ENCODE assay signal across 8 mouse cellular contexts in genomic region chr9:37613911-37614280, GRCm38 (mm10). TPM values are rescaled to one million over a fixed set of nuclear protein-coding genes. Genes with fewer than 3 reads are reported as not detected.
DNase-seq lines count a peak whose midpoint lies in the region; ATAC-seq and TF ChIP-seq lines count a peak whose summit lies in the region.

No protein-coding gene starts in this region.

- peak overlapping the region; percentile 58 for H3K4me3 ChIP-seq in lung, embryonic 14.5 days (ENCODE audit: low read depth, low read length)
- peak overlapping the region; percentile 71 for H3K4me3 ChIP-seq in embryonic facial prominence, embryonic 15.5 days (replicated peaks)
- H3K4me3 ChIP-seq in intestine, embryonic 16.5 days (ENCODE audit: low read length): peak overlapping the region; percentile 67
- H3K4me3 ChIP-seq in neural tube, embryonic 13.5 days: peak overlapping the region; percentile 61

- H3K4me1 ChIP-seq in lung, embryonic 14.5 days (ENCODE audit: insufficient read depth): no peaks in the 10 kb centered on the region
- H3K4me1 ChIP-seq in embryonic facial prominence, embryonic 15.5 days: peaks cover 4% of the 10 kb centered on the region
- H3K4me1 ChIP-seq in intestine, embryonic 16.5 days (ENCODE audit: control insufficient read depth, insufficient read depth, low read length): peaks cover 4% of the 10 kb centered on the region; the same call in 1 of the 2 replicates
- peaks cover 17% of the 10 kb centered on the region for H3K4me1 ChIP-seq in neural tube, embryonic 13.5 days (replicated peaks)

- no peaks in the 10 kb centered on the region for H3K36me3 ChIP-seq in lung, embryonic 14.5 days (ENCODE audit: insufficient read depth)
- no peaks in the 10 kb centered on the region for H3K36me3 ChIP-seq in embryonic facial prominence, embryonic 15.5 days
- H3K36me3 ChIP-seq in intestine, embryonic 16.5 days (ENCODE audit: control insufficient read depth, insufficient read depth, low read length): no peaks in the 10 kb centered on the region
- no peaks in the 10 kb centered on the region for H3K36me3 ChIP-seq in neural tube, embryonic 13.5 days

- peak overlapping the region; percentile 74 for H3K4me2 ChIP-seq in lung, embryonic 14.5 days
- peak overlapping the region; percentile 72 for H3K4me2 ChIP-seq in embryonic facial prominence, embryonic 15.5 days (replicated peaks)
- H3K4me2 ChIP-seq in intestine, embryonic 16.5 days (ENCODE audit: low read depth, low read length): peak overlapping the region; percentile 63
- peak overlapping the region; percentile 75 for H3K4me2 ChIP-seq in neural tube, embryonic 13.5 days

- H3K9me3 ChIP-seq in lung, embryonic 14.5 days (ENCODE audit: low read depth, low read length): no peaks in the 10 kb centered on the region
- H3K9me3 ChIP-seq in embryonic facial prominence, embryonic 15.5 days (replicated peaks): no peaks in the 10 kb centered on the region
- H3K9me3 ChIP-seq in intestine, embryonic 16.5 days (ENCODE audit: control insufficient read depth, low read length): no peaks in the 10 kb centered on the region
- no peaks in the 10 kb centered on the region for H3K9me3 ChIP-seq in neural tube, embryonic 13.5 days

- DNase-seq in lung, embryonic 14.5 days: no peak
- no peak for DNase-seq in lung, postnatal 4 days
- no peak for DNase-seq in adrenal gland, adult 8-10 months
- no peak for DNase-seq in cerebellum, postnatal 4 days (ENCODE audit: low spot score in 2 of 2)
- DNase-seq in layer of hippocampus, postnatal 25 days (ENCODE audit: extremely low spot score in 1 of 2, low spot score in 1 of 2): no peak

- no peak; the same call in 1 of the 2 replicates for ATAC-seq in lung, embryonic 14.5 days (ENCODE audit: insufficient read depth)
- ATAC-seq in embryonic facial prominence, embryonic 15.5 days (ENCODE audit: insufficient number of reproducible peaks, low FRiP score, low TSS enrichment, low read depth): no peak
- peak; percentile 70 for ATAC-seq in intestine, embryonic 16.5 days
- peak; percentile 75 for ATAC-seq in neural tube, embryonic 13.5 days (ENCODE audit: low read depth)

- H3K9ac ChIP-seq in lung, embryonic 14.5 days: peak overlapping the region; percentile 61
- H3K9ac ChIP-seq in embryonic facial prominence, embryonic 15.5 days: peak overlapping the region; percentile 26
- peak overlapping the region; percentile 76 for H3K9ac ChIP-seq in intestine, embryonic 16.5 days (ENCODE audit: low read depth, low read length)
- peak overlapping the region; percentile 87 for H3K9ac ChIP-seq in neural tube, embryonic 13.5 days

- WGBS in lung, embryonic 14.5 days: 20% methylated on average over 6 of the region's 6 CpGs
- 16% methylated on average over 6 of the region's 6 CpGs for WGBS in embryonic facial prominence, embryonic 15.5 days
- WGBS in intestine, embryonic 16.5 days: 21% methylated on average over 6 of the region's 6 CpGs
- 17% methylated on average over 6 of the region's 6 CpGs for WGBS in neural tube, embryonic 13.5 days

- H3K27ac ChIP-seq in lung, embryonic 14.5 days (ENCODE audit: low read depth): peak overlapping the region; percentile 21; the same call in 1 of the 2 replicates
- peak overlapping the region; percentile 73 for H3K27ac ChIP-seq in embryonic facial prominence, embryonic 15.5 days (replicated peaks)
- H3K27ac ChIP-seq in intestine, embryonic 16.5 days (ENCODE audit: low read length): peak overlapping the region; percentile 66
- peak overlapping the region; percentile 76 for H3K27ac ChIP-seq in neural tube, embryonic 13.5 days (replicated peaks)

- TF ChIP-seq CTCF in lung, embryonic 14.5 days (IDR thresholded peaks at IDR 0.05; ENCODE audit: low read depth): no peak

- no peaks in the 10 kb centered on the region for H3K27me3 ChIP-seq in lung, embryonic 14.5 days (ENCODE audit: insufficient read depth, low read length)
- H3K27me3 ChIP-seq in embryonic facial prominence, embryonic 15.5 days: no peaks in the 10 kb centered on the region
- no peaks in the 10 kb centered on the region for H3K27me3 ChIP-seq in intestine, embryonic 16.5 days (replicated peaks; ENCODE audit: control insufficient read depth, insufficient read depth, low read length)
- no peaks in the 10 kb centered on the region; the same call in 1 of the 2 replicates for H3K27me3 ChIP-seq in neural tube, embryonic 13.5 days

RNA-seq across cellular contexts. Expression of gene Spa17, which starts 0.4 kb away (rescaled TPM):
- polyA plus RNA-seq in lung, embryonic 14.5 days (2014; fragmentation: Nextera tagmentation; extraction: Ambion mirVana): 7.1 and 7.5 TPM in 2 replicates
- polyA plus RNA-seq in embryonic facial prominence, embryonic 15.5 days (2015; fragmentation: Nextera tagmentation; extraction: Ambion mirVana): 11.6 and 18.1 TPM in 2 replicates
- polyA plus RNA-seq in intestine, embryonic 16.5 days (2015; fragmentation: Nextera tagmentation; extraction: Ambion mirVana): 3.0 and 3.4 TPM in 2 replicates
- polyA plus RNA-seq in neural tube, embryonic 13.5 days (2015; fragmentation: Nextera tagmentation; extraction: Ambion mirVana): 10.9 and 12.1 TPM in 2 replicates
- 1 to 10 TPM in 3 of 4 experiments, under 1 TPM in 1; 0.99 to 5.1 (median 3.2) TPM for total RNA-seq in adrenal gland, adult 8-10 months (2022)
- total RNA-seq in layer of hippocampus, postnatal 25 days (2021): 1 to 10 TPM; 2.3 to 2.8 TPM

RNA-seq across cellular contexts. Expression of gene Tbrg1, which starts 43.2 kb away (rescaled TPM):
- polyA plus RNA-seq in lung, embryonic 14.5 days (2014; fragmentation: Nextera tagmentation; extraction: Ambion mirVana): 128 and 139 TPM in 2 replicates
- polyA plus RNA-seq in embryonic facial prominence, embryonic 15.5 days (2015; fragmentation: Nextera tagmentation; extraction: Ambion mirVana): 179 and 192 TPM in 2 replicates
- polyA plus RNA-seq in intestine, embryonic 16.5 days (2015; fragmentation: Nextera tagmentation; extraction: Ambion mirVana): 191 and 203 TPM in 2 replicates
- 99.3 and 100 TPM in 2 replicates for polyA plus RNA-seq in neural tube, embryonic 13.5 days (2015; fragmentation: Nextera tagmentation; extraction: Ambion mirVana)
- total RNA-seq in adrenal gland, adult 8-10 months (2022): 10 to 100 TPM; 75.6 to 84.5 (median 81.8) TPM
- total RNA-seq in layer of hippocampus, postnatal 25 days (2021): 10 to 100 TPM; 47.4 to 49.8 TPM

RNA-seq across cellular contexts. Expression of gene Panx3, which starts 55.1 kb away (rescaled TPM):
- not detected in 2 replicates for polyA plus RNA-seq in lung, embryonic 14.5 days (2014; fragmentation: Nextera tagmentation; extraction: Ambion mirVana)
- polyA plus RNA-seq in embryonic facial prominence, embryonic 15.5 days (2015; fragmentation: Nextera tagmentation; extraction: Ambion mirVana): 38.1 TPM in 2 replicates
- not detected in 2 replicates for polyA plus RNA-seq in intestine, embryonic 16.5 days (2015; fragmentation: Nextera tagmentation; extraction: Ambion mirVana)
- 0.22 TPM in 1 of 2 replicates, not detected in the other for polyA plus RNA-seq in neural tube, embryonic 13.5 days (2015; fragmentation: Nextera tagmentation; extraction: Ambion mirVana)
- under 1 TPM in 2 of 4 experiments, not detected in 2; 0.12 to 0.31 TPM for total RNA-seq in adrenal gland, adult 8-10 months (2022)
- total RNA-seq in layer of hippocampus, postnatal 25 days (2021): not detected

RNA-seq across cellular contexts. Expression of gene Siae, which starts 58.4 kb away (rescaled TPM):
- polyA plus RNA-seq in lung, embryonic 14.5 days (2014; fragmentation: Nextera tagmentation; extraction: Ambion mirVana): 11.4 and 12.2 TPM in 2 replicates
- 10.9 and 12.1 TPM in 2 replicates for polyA plus RNA-seq in embryonic facial prominence, embryonic 15.5 days (2015; fragmentation: Nextera tagmentation; extraction: Ambion mirVana)
- polyA plus RNA-seq in intestine, embryonic 16.5 days (2015; fragmentation: Nextera tagmentation; extraction: Ambion mirVana): 16.6 and 20.5 TPM in 2 replicates
- 8.9 and 13.7 TPM in 2 replicates for polyA plus RNA-seq in neural tube, embryonic 13.5 days (2015; fragmentation: Nextera tagmentation; extraction: Ambion mirVana)
- 10 to 100 TPM; 20.8 to 30.8 (median 23.8) TPM for total RNA-seq in adrenal gland, adult 8-10 months (2022)
- 10 to 100 TPM; 11.7 to 12.3 TPM for total RNA-seq in layer of hippocampus, postnatal 25 days (2021)

Comparison
In these comparisons a context has a peak if more than half of its experiments do, and no peak if none do; other contexts are left out.
1. ATAC-seq: peak in intestine, embryonic 16.5 days (single experiment) and neural tube, embryonic 13.5 days (single experiment); none in lung, embryonic 14.5 days (single experiment) and embryonic facial prominence, embryonic 15.5 days (single experiment).
2. H3K27ac ChIP-seq: peak in every context shown above with its lines; median percentile 76 in neural tube, embryonic 13.5 days; 73 in embryonic facial prominence, embryonic 15.5 days; 66 in intestine, embryonic 16.5 days; 21 in lung, embryonic 14.5 days.
3. H3K9ac ChIP-seq: peak in every context shown above with its lines; median percentile 87 in neural tube, embryonic 13.5 days; 76 in intestine, embryonic 16.5 days; 61 in lung, embryonic 14.5 days; 26 in embryonic facial prominence, embryonic 15.5 days.
4. RNA of gene Panx3, which starts 55.1 kb away (polyA plus RNA-seq): 38.1 TPM in embryonic facial prominence, embryonic 15.5 days; not detected in intestine, embryonic 16.5 days, 0.22 TPM in neural tube, embryonic 13.5 days and not detected in lung, embryonic 14.5 days; every median in the first group is over 10 times any median in the second.
5. Peak in every context shown above with its lines, with median percentiles within 50 percentile points of each other: H3K4me2 ChIP-seq and H3K4me3 ChIP-seq.